Mouse (Mus musculus) A20 (cell line): Measurements from ENCODE around the gene Trem1.

Source experiments
- DNase-seq: peaks from one replicate; pipeline ENCODE4 v3.0.0-alpha.2; 2011; ENCODE audit warnings: low read depth, low spot score

The Trem1 gene

GRCm38 (mm10) chr17:48232518-48232917 lies at the start of gene Trem1:
Gene Trem1, plus strand, starts transcription at chr17:48232768.
- DNase-seq, result no peak

- DNase-seq, result peak; percentile 4
These were observed 47.3 kb upstream of the Trem1 start for GRCm38 (mm10) chr17:48185252-48185651.

- no peak for DNase-seq
These were observed 40.2 kb upstream of the Trem1 start for GRCm38 (mm10) chr17:48192366-48192765.

GRCm38 (mm10) chr17:48203086-48203485 lies 29.5 kb upstream of the Trem1 start:
- no peak for DNase-seq

- no peak for DNase-seq
These were observed 20.0 kb upstream of the Trem1 start for GRCm38 (mm10) chr17:48212596-48212995.

- no peak for DNase-seq
These were observed 19.1 kb upstream of the Trem1 start for GRCm38 (mm10) chr17:48213511-48213910.

- DNase-seq, result no peak
These were observed 17.1 kb upstream of the Trem1 start for GRCm38 (mm10) chr17:48215429-48215828.

- no peak for DNase-seq
These were observed 1.9 kb upstream of the Trem1 start for GRCm38 (mm10) chr17:48230680-48231079.

GRCm38 (mm10) chr17:48233789-48234188 lies 1.2 kb downstream of the Trem1 start:
- DNase-seq, result no peak

- DNase-seq, result no peak
These were observed 2.0 kb downstream of the Trem1 start for GRCm38 (mm10) chr17:48234550-48234949.

GRCm38 (mm10) chr17:48235773-48236370 lies 3.3 kb downstream of the Trem1 start:
- DNase-seq, result no peak

GRCm38 (mm10) chr17:48237621-48238020 lies 5.1 kb downstream of the Trem1 start:
- DNase-seq, result no peak

GRCm38 (mm10) chr17:48247221-48247928 lies 14.8 kb downstream of the Trem1 start, which contains the start of gene Trem3:
Gene Trem3, plus strand, starts transcription at chr17:48247777.
- no peak for DNase-seq

- no peak for DNase-seq
These were observed 16.5 kb downstream of the Trem1 start for GRCm38 (mm10) chr17:48249039-48249438.

GRCm38 (mm10) chr17:48249501-48249900 lies 16.9 kb downstream of the Trem1 start:
- DNase-seq, result no peak

GRCm38 (mm10) chr17:48250631-48251030 lies 18.1 kb downstream of the Trem1 start:
- DNase-seq, result no peak

- DNase-seq, result no peak
These were observed 24.0 kb downstream of the Trem1 start for GRCm38 (mm10) chr17:48256575-48256974.

- no peak for DNase-seq
These were observed 29.3 kb downstream of the Trem1 start for GRCm38 (mm10) chr17:48261868-48262267.

GRCm38 (mm10) chr17:48263741-48264362 lies 31.3 kb downstream of the Trem1 start, which contains the start of gene Treml4:
Gene Treml4, plus strand, starts transcription at chr17:48264295.
- peak; percentile 16 for DNase-seq

- DNase-seq, result no peak
These were observed 32.1 kb downstream of the Trem1 start for GRCm38 (mm10) chr17:48264662-48265061.

GRCm38 (mm10) chr17:48266138-48266537 lies 33.6 kb downstream of the Trem1 start:
- DNase-seq, result no peak

- no peak for DNase-seq
These were observed 34.2 kb downstream of the Trem1 start for GRCm38 (mm10) chr17:48266610-48267304.
